Mouse (Mus musculus): ENCODE results near the gene Npdc1. TPM values are rescaled to one million over a fixed set of nuclear protein-coding genes. Genes with fewer than 3 reads are reported as not detected.

The Npdc1 gene
- total RNA-seq (2023): not detected

GRCm38 (mm10) chr2:25399051-25399450 lies at the start of gene Npdc1:
Gene Npdc1 (plus strand): TSS chr2:25399351.

GRCm38 (mm10) chr2:25356208-25357079 lies 42.7 kb upstream of the Npdc1 start, which contains the start of gene Dpp7:
Gene Dpp7 (minus strand): TSS chr2:25356359.

GRCm38 (mm10) chr2:25365091-25365761 lies 33.9 kb upstream of the Npdc1 start, which contains the start of gene Uap1l1:
Gene Uap1l1 (minus strand): TSS chr2:25365682.

GRCm38 (mm10) chr2:25371764-25372643 lies 27.1 kb upstream of the Npdc1 start, which contains the start of gene Sapcd2:
Gene Sapcd2 (plus strand): TSS chr2:25372321.

GRCm38 (mm10) chr2:25395721-25396596 lies 3.2 kb upstream of the Npdc1 start, which contains the start of gene Entpd2:
Gene Entpd2 (plus strand): TSS chr2:25395874.

GRCm38 (mm10) chr2:25422587-25423410 lies 23.6 kb downstream of the Npdc1 start, which contains the start of gene Fut7:
Gene Fut7 (plus strand): TSS chr2:25423267.

GRCm38 (mm10) chr2:25428442-25429236 lies 29.5 kb downstream of the Npdc1 start, which contains the start of gene Abca2:
Gene Abca2 (plus strand): TSS chr2:25428703.

GRCm38 (mm10) chr2:25456205-25456953 lies 57.2 kb downstream of the Npdc1 start, which contains the start of gene Clic3:
Gene Clic3 (plus strand): TSS chr2:25456838.

Other genes starting within 250 kb of the Npdc1 start
- 1 to 10 TPM; 3.7 to 4.2 TPM for gene Nrarp, start 218.6 kb upstream of the Npdc1 start, total RNA-seq (2023)
- gene Tor4a, start 202.5 kb upstream of the Npdc1 start, total RNA-seq (2023): 10 to 100 TPM; 36.4 to 59.0 TPM
- 10 to 100 TPM; 96.3 to 98.1 TPM for gene Nelfb, start 187.9 kb upstream of the Npdc1 start, total RNA-seq (2023)
- gene Stpg3, start 184.7 kb upstream of the Npdc1 start, total RNA-seq (2023): not detected
- gene Fam166a, start 180.6 kb upstream of the Npdc1 start, total RNA-seq (2023): under 1 TPM in 1 of 2 experiments, not detected in 1; 0.50 TPM
- gene Tubb4b, start 174.6 kb upstream of the Npdc1 start, total RNA-seq (2023): 100 to 1,000 TPM; 117 to 128 TPM
- gene Slc34a3, start 165.0 kb upstream of the Npdc1 start, total RNA-seq (2023): not detected
- not detected for gene Rnf224, start 162.6 kb upstream of the Npdc1 start, total RNA-seq (2023)
- gene Rnf208, start 157.1 kb upstream of the Npdc1 start, total RNA-seq (2023): not detected
- gene Cysrt1, start 156.9 kb upstream of the Npdc1 start, total RNA-seq (2023): not detected
- gene AL732309.1, start 152.5 kb upstream of the Npdc1 start, total RNA-seq (2023): 10 to 100 TPM; 10.7 to 11.9 TPM
- gene Tmem203, start 143.9 kb upstream of the Npdc1 start, total RNA-seq (2023): 10 to 100 TPM; 20.1 to 25.4 TPM
- 10 to 100 TPM; 15.5 to 20.0 TPM for gene Tprn, start 136.7 kb upstream of the Npdc1 start, total RNA-seq (2023)
- gene Ssna1, start 126.9 kb upstream of the Npdc1 start, total RNA-seq (2023): 10 to 100 TPM; 43.7 to 44.2 TPM
- gene Anapc2, start 126.9 kb upstream of the Npdc1 start, total RNA-seq (2023): 100 to 1,000 TPM; 114 to 127 TPM
- not detected for gene Tmem210, start 111.2 kb upstream of the Npdc1 start, total RNA-seq (2023)
- gene Lrrc26, start 109.4 kb upstream of the Npdc1 start, total RNA-seq (2023): not detected
- not detected for gene Grin1, start 80.2 kb upstream of the Npdc1 start, total RNA-seq (2023)
- 10 to 100 TPM; 49.9 to 52.4 TPM for gene Man1b1, start 67.0 kb upstream of the Npdc1 start, total RNA-seq (2023)
- 10 to 100 TPM; 36.0 to 36.9 TPM for gene Dpp7, start 43.0 kb upstream of the Npdc1 start, total RNA-seq (2023)
- 10 to 100 TPM; 25.0 to 27.0 TPM for gene Uap1l1, start 33.7 kb upstream of the Npdc1 start, total RNA-seq (2023)
- gene Sapcd2, start 27.0 kb upstream of the Npdc1 start, total RNA-seq (2023): 1 to 10 TPM in 1 of 2 experiments, under 1 TPM in 1; 0.44 to 1.0 TPM
- not detected for gene Entpd2, start 3.5 kb upstream of the Npdc1 start, total RNA-seq (2023)
- gene Fut7, start 23.9 kb downstream of the Npdc1 start, total RNA-seq (2023): not detected
- gene Abca2, start 29.4 kb downstream of the Npdc1 start, total RNA-seq (2023): 10 to 100 TPM; 48.1 to 52.4 TPM
- gene Clic3, start 57.5 kb downstream of the Npdc1 start, total RNA-seq (2023): not detected
- gene Paxx, start 61.7 kb downstream of the Npdc1 start, total RNA-seq (2023): 10 to 100 TPM; 90.9 to 100.0 TPM
- not detected for gene Ptgds, start 70.7 kb downstream of the Npdc1 start, total RNA-seq (2023)
- gene Lcn12, start 94.6 kb downstream of the Npdc1 start, total RNA-seq (2023): not detected
- gene Fbxw5, start 101.4 kb downstream of the Npdc1 start, total RNA-seq (2023): 10 to 100 TPM; 72.0 to 74.1 TPM
- gene C8g, start 102.4 kb downstream of the Npdc1 start, total RNA-seq (2023): under 1 TPM in 1 of 2 experiments, not detected in 1; 0.93 TPM
- 10 to 100 TPM; 59.2 to 66.5 TPM for gene Traf2, start 147.6 kb downstream of the Npdc1 start, total RNA-seq (2023)
- 100 to 1,000 TPM; 109 to 136 TPM for gene Edf1, start 158.5 kb downstream of the Npdc1 start, total RNA-seq (2023)
- 1 to 10 TPM; 1.2 to 3.0 TPM for gene Mamdc4, start 175.5 kb downstream of the Npdc1 start, total RNA-seq (2023)
- gene Phpt1, start 175.9 kb downstream of the Npdc1 start, total RNA-seq (2023): 10 to 100 TPM; 18.3 to 19.3 TPM
- under 1 TPM in 1 of 2 experiments, not detected in 1; 0.15 TPM for gene Ajm1, start 182.4 kb downstream of the Npdc1 start, total RNA-seq (2023)
- 100 to 1,000 TPM; 100 to 112 TPM for gene Rabl6, start 209.2 kb downstream of the Npdc1 start, total RNA-seq (2023)
- gene Ccdc183, start 218.3 kb downstream of the Npdc1 start, total RNA-seq (2023): not detected
- gene Tmem141, start 222.7 kb downstream of the Npdc1 start, total RNA-seq (2023): 1 to 10 TPM in 1 of 2 experiments, not detected in 1; 1.5 TPM
- gene Fcna, start 228.7 kb downstream of the Npdc1 start, total RNA-seq (2023): 1 to 10 TPM in 1 of 2 experiments, under 1 TPM in 1; 0.68 to 5.9 TPM

Measured in B cell, adult 67 days (primary cell).